Mouse (Mus musculus) liver, postnatal 0 days (tissue): ENCODE data around the gene Slc30a10. TPM values are rescaled to one million over a fixed set of nuclear protein-coding genes. Genes with fewer than 3 reads are reported as not detected.

Experiments used
- ATAC-seq: fragments of 200-750 bp; cut with Nextera tagmentation; 2 replicates; pipeline ENCODE4 v1.8.0; 2017; ENCODE audit warnings: mild to moderate bottlenecking, moderate library complexity
- DNase-seq: peaks from one replicate; pipeline ENCODE4 v3.0.0-alpha.2; 2016
- H3K27ac ChIP-seq: fragments of 300-500 bp; sonication (generic); 2 replicates; pipeline ENCODE4 v1.5.1; 2014; ENCODE audit warnings: antibody characterized with exemption, moderate library complexity, mild to moderate bottlenecking, low read depth
- H3K27me3 ChIP-seq: fragments of 300-500 bp; sonication (generic); 2 replicates; pipeline ENCODE4 v1.6.1; 2014; ENCODE audit warnings: low read length, control low read depth, mixed read lengths; ENCODE audit not compliant: insufficient read depth
- H3K36me3 ChIP-seq: fragments of 300-500 bp; sonication (generic); replicated peaks from 2 replicates; pipeline ENCODE4 v1.6.1; 2014; ENCODE audit warnings: mild to moderate bottlenecking, control low read depth, low read length, moderate library complexity, mixed read lengths; ENCODE audit not compliant: insufficient read depth
- H3K4me1 ChIP-seq: fragments of 300-500 bp; sonication (generic); 2 replicates; pipeline ENCODE4 v1.6.1; 2014; ENCODE audit warnings: antibody characterized with exemption, mild to moderate bottlenecking, control low read depth; ENCODE audit not compliant: insufficient read depth
- H3K4me2 ChIP-seq: fragments of 300-500 bp; sonication (generic); 2 replicates; pipeline ENCODE4 v1.6.1; 2014; ENCODE audit warnings: low read depth, mild to moderate bottlenecking, low read length, moderate library complexity, mixed read lengths
- H3K4me3 ChIP-seq: fragments of 300-500 bp; sonication (generic); 2 replicates; pipeline ENCODE4 v1.5.1; 2014; ENCODE audit warnings: low read depth, low read length
- H3K9ac ChIP-seq: fragments of 300-500 bp; sonication (generic); replicated peaks from 2 replicates; pipeline ENCODE4 v1.6.1; 2014; ENCODE audit warnings: mild to moderate bottlenecking, moderate library complexity
- H3K9me3 ChIP-seq: fragments of 300-500 bp; sonication (generic); 2 replicates; pipeline ENCODE4 v1.6.1; 2016; ENCODE audit warnings: mild to moderate bottlenecking, control low read depth, low read length, mixed read lengths
- CTCF ChIP-seq: sonication (generic); IDR thresholded peaks from 2 replicates; pipeline ENCODE4 v1.5.1; 2016; ENCODE audit warnings: antibody characterized with exemption, low read depth
- EP300 ChIP-seq: IDR thresholded peaks from 2 replicates; pipeline ENCODE4 v1.6.1; 2016; ENCODE audit warnings: antibody characterized with exemption, low read depth, mild to moderate bottlenecking
- WGBS: fragments of 180-500 bp; shearing (Covaris S2); extraction: QIAGEN DNeasy Blood & Tissue Kit; methylation state at CpG from one replicate; pipeline ENCODE4 v1.1.7; 2014; ENCODE audit not compliant: insufficient replicate concordance; 5-methylcytosine and 5-hydroxymethylcytosine counted together
- polyA plus RNA-seq: library from polyadenylated mRNA; unstranded; fragments of >200 nt; fragmentation: Nextera tagmentation; extraction: Ambion mirVana; gene quantifications from 2 replicates; pipeline ENCODE4 v1.2.1, GENCODE M21; 2015

The Slc30a10 gene
- polyA plus RNA-seq, 1 experiment from 2014 or later, result 9.1 TPM

DNA sequence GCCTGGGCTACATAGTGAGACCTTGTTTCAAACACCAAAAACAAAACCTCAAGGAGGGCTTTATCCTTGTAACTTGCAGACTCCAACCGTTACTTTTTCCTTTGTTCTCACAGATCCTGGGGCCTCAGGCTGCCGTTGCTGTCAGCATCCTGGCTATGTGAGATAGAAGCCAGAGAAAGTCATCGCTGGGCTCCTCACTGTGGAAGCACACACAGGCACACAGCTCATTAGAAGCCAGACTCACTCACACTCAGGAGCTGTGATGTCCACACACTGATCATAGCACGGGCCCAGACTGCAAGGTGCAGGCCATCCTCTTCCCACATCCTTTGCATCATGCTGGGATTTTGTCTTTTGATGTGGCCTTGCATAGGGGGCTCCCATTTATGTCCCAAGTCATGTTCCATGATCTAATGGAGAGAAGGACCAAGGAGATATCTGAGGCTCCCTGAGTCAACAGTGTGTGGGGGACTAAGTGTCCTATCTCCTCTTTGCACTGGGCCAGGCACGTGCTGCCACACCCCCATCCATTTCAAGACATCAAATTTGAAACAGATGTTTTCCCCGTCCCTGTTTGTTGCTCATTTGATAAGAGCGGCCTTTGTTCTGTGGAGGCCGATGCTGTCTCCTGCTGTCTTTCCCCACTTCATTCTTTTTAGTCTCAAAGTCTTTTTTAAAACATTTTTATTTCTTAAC is 17.5 kb downstream of the Slc30a10 start:
- Histone ChIP-seq H3K36me3 (no peaks in the 10 kb centered on the region; the same call in 1 of the 2 replicates), H3K4me3 (no peak overlapping the region), H3K4me1 (peaks cover 39% of the 10 kb centered on the region), H3K27me3 (no peaks in the 10 kb centered on the region), H3K27ac (peak overlapping the region; percentile 93), H3K9ac (peak overlapping the region; percentile 32), H3K9me3 (no peaks in the 10 kb centered on the region), H3K4me2 (peak overlapping the region; percentile 50)
- DNase-seq (peak; percentile 67), ATAC-seq (peak; percentile 90)
- WGBS, result 47% methylated on average over 8 of the region's 8 CpGs
- TF ChIP-seq EP300, result peak; percentile 97
- no peak for TF ChIP-seq CTCF

GRCm38 (mm10) chr1:185472730-185473129 is 18.1 kb downstream of the Slc30a10 start:
- no peaks in the 10 kb centered on the region; the same call in 1 of the 2 replicates for H3K36me3 ChIP-seq
- peak; percentile 31 for ATAC-seq
- no peak overlapping the region; the same call in 1 of the 2 replicates for H3K4me2 ChIP-seq
- WGBS, result 66% methylated on average over 4 of the region's 4 CpGs
- TF ChIP-seq EP300, result no peak; the same call in 1 of the 2 replicates
- no peak for TF ChIP-seq CTCF
- no peak overlapping the region for H3K9ac ChIP-seq
- DNase-seq, result no peak
- peak overlapping the region; percentile 93 for H3K27ac ChIP-seq
- peaks cover 39% of the 10 kb centered on the region for H3K4me1 ChIP-seq
- no peaks in the 10 kb centered on the region for H3K27me3 ChIP-seq
- no peaks in the 10 kb centered on the region for H3K9me3 ChIP-seq
- H3K4me3 ChIP-seq, result no peak overlapping the region

DNA sequence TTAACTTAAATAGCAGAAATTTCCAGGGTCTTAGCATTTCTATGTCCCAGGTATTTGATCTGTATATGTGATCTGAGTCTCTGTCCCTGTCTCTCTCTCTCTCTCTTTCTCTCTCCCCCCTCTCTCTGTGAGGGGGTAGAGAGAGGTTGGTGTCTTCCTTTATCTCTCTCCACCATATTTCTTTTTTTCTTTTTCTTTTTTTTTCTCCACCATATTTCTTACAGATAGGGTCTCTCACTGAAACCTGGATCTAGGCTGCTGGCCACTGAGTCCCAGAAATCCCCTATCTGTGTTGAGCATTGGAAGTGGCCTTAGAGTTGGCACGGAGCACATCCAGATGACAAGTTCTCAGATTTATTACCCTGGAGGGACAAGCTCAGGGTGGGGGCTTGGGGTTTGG is 18.8 kb downstream of the Slc30a10 start:
- Histone ChIP-seq H3K4me2 (no peak overlapping the region), H3K27ac (peak overlapping the region; percentile 93; the same call in 1 of the 2 replicates), H3K4me3 (no peak overlapping the region), H3K9me3 (no peaks in the 10 kb centered on the region), H3K9ac (no peak overlapping the region), H3K4me1 (peaks cover 36% of the 10 kb centered on the region), H3K36me3 (no peaks in the 10 kb centered on the region; the same call in 1 of the 2 replicates), H3K27me3 (no peaks in the 10 kb centered on the region)
- no peak for TF ChIP-seq CTCF
- TF ChIP-seq EP300, result peak; percentile 66
- no peak for ATAC-seq
- WGBS, result 52% methylated on average over 1 of the region's 1 CpGs
- no peak for DNase-seq

GRCm38 (mm10) chr1:185479861-185480260 is 25.2 kb downstream of the Slc30a10 start:
- Histone ChIP-seq H3K9me3 (no peaks in the 10 kb centered on the region), H3K36me3 (no peaks in the 10 kb centered on the region), H3K4me2 (no peak overlapping the region), H3K27ac (no peak overlapping the region), H3K27me3 (no peaks in the 10 kb centered on the region), H3K4me1 (no peaks in the 10 kb centered on the region), H3K9ac (no peak overlapping the region), H3K4me3 (no peak overlapping the region)
- DNase-seq (no peak), ATAC-seq (no peak)
- 91% methylated on average over 4 of the region's 4 CpGs for WGBS
- TF ChIP-seq EP300, result no peak
- TF ChIP-seq CTCF, result no peak

DNA sequence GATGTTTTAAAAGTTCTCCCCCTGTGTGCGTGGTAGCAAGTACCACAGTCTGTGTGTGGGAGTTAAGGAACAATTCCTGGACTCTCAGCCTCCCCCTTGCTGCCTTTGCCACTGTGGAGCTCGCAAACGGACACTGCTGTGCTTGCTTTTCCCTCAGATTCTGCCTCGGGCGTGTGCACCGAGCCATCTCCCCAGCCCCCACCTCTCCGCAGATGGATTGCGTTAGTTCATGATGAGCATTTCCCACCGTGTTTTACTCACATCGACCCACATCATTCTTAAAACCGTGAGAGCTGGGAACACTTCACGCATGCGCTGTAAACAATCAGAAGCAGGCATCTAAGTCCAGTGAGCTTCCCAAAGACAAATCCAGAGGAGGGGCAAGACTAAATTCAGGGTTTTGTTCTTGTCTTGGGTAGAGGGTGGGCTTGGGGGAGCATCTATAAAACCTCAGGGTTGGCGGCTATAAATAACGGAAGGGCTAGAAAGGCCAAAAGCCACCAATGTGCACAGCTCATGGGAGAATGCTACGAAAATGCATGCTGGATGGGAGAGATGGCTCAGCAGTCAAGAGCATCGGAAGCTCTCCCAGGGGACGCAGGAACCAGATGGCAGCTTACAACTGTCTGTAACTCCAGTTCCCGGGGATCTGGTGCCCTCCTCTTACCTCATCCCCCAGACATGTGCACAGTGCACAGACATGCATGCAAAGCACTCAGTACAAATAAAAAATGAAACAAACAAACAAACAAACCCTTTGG is 27.5 kb downstream of the Slc30a10 start:
- no peak overlapping the region for H3K4me2 ChIP-seq
- WGBS, result 75% methylated on average over 19 of the region's 19 CpGs

DNA sequence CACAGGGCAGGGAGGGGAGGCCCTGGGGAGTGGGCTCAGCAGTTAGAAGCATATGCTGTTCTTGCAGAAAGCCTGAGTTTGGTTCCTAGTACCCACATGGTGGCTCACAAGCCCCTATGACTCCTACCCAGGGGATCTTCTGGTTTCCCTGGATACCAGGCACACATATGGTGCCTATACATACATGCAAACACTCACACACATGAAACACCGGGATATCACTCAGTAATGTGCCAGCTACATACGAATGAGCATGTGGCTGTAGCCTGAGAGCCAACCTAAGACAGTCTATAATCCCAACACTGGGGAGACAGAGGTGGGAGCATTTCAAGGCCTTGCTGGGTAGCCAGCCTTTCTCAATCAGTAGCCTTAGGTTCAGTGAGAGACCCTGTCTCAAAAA is 28.1 kb downstream of the Slc30a10 start:
- DNase-seq (no peak), ATAC-seq (no peak)
- H3K36me3 ChIP-seq, result no peaks in the 10 kb centered on the region
- WGBS, result 82% methylated on average over 2 of the region's 2 CpGs
- H3K27ac ChIP-seq, result no peak overlapping the region
- TF ChIP-seq CTCF, result no peak
- no peak for TF ChIP-seq EP300
- H3K27me3 ChIP-seq, result no peaks in the 10 kb centered on the region
- no peak overlapping the region for H3K4me3 ChIP-seq
- no peak overlapping the region for H3K9ac ChIP-seq
- H3K4me1 ChIP-seq, result no peaks in the 10 kb centered on the region
- no peak overlapping the region for H3K4me2 ChIP-seq
- no peaks in the 10 kb centered on the region for H3K9me3 ChIP-seq

More for the DNA sequence above, 27.5 kb downstream of the Slc30a10 start:
- Histone ChIP-seq H3K27me3 (no peaks in the 10 kb centered on the region), H3K4me3 (no peak overlapping the region), H3K4me1 (no peaks in the 10 kb centered on the region), H3K9ac (no peak overlapping the region), H3K36me3 (no peaks in the 10 kb centered on the region), H3K27ac (no peak overlapping the region), H3K9me3 (no peaks in the 10 kb centered on the region)
- no peak for TF ChIP-seq EP300
- TF ChIP-seq CTCF, result no peak
- ATAC-seq (no peak), DNase-seq (no peak)
